ENCODE assay signal across 9 mouse cellular contexts in the genomic region with DNA sequence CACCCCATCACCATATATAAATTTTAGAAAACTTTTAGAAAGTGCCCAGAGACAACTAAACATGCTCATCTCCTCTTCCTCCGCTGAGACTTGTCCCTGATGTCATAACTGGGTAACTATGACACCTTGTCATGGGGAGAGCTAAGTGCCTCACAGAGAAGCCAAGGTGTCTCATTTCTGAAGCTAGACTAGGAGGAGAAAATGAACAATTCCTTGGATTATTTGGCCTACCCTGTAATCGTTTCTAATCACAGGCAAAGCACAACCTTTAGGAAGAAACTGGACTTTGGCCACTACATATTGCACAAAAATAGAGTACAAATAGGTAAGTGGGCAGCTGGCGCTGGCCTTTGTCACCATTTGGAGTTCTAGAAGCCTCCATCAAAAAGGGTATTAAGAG. TPM values are rescaled to one million over a fixed set of nuclear protein-coding genes. Genes with fewer than 3 reads are reported as not detected.
DNase-seq lines count a peak whose midpoint lies in the region; ATAC-seq lines count a peak whose summit lies in the region.
"Had no signal": no experiment of that assay in that cellular context is flagged by ENCODE, and none has a peak within 500 bp of the region (broad histone marks: within the 10 kb centered on the region; RNA-seq: fewer than 3 reads in every experiment).

Gene Dusp3, minus strand, starts transcription at position 101 of the 400 bp plus-strand sequence.

- no peak within 1 kb of the TSS for H3K9ac ChIP-seq in neural tube, embryonic 14.5 days (replicated peaks; ENCODE audit: low read depth, low read length)
- H3K9ac ChIP-seq: liver, embryonic 14.5 days had no signal

- no peak for ATAC-seq in neural tube, embryonic 14.5 days (ENCODE audit: low read depth)

- H3K36me3 ChIP-seq in neural tube, embryonic 14.5 days (ENCODE audit: control insufficient read depth, insufficient read depth, low read length), result no peaks in the 10 kb centered on the region

- no peak within 1 kb of the TSS for H3K4me3 ChIP-seq in neural tube, embryonic 14.5 days (ENCODE audit: low read depth, low read length)

- 94% methylated on average over 3 of the region's 3 CpGs for WGBS in neural tube, embryonic 14.5 days

- H3K27me3 ChIP-seq in neural tube, embryonic 14.5 days (ENCODE audit: control insufficient read depth, insufficient read depth, low read length), result no peaks in the 10 kb centered on the region

- no peaks in the 10 kb centered on the region for H3K4me1 ChIP-seq in neural tube, embryonic 14.5 days (ENCODE audit: control insufficient read depth, insufficient read depth, low read length)

- DNase-seq in heart, adult 18-20 months, result no peak
- DNase-seq in heart, adult 9 months (ENCODE audit: low spot score in 2 of 2), result no peak
- DNase-seq in adrenal gland, adult 2 months, result no peak
- no peak for DNase-seq in gastrocnemius, postnatal 4 days (ENCODE audit: low spot score in 2 of 2)
- DNase-seq in layer of hippocampus, postnatal 14 days (ENCODE audit: low spot score in 2 of 2), result no peak
- DNase-seq in urinary bladder, postnatal 25 days (ENCODE audit: low spot score), result no peak
- no peak for DNase-seq in thymus, postnatal 14 days

- no peak within 1 kb of the TSS for H3K27ac ChIP-seq in neural tube, embryonic 14.5 days (ENCODE audit: low read depth, low read length)
- H3K27ac ChIP-seq: liver, embryonic 14.5 days had no signal

- H3K9me3 ChIP-seq in neural tube, embryonic 14.5 days (ENCODE audit: control insufficient read depth, low read length), result no peaks in the 10 kb centered on the region

- H3K4me2 ChIP-seq in neural tube, embryonic 14.5 days (ENCODE audit: low read depth, low read length), result no peak within 1 kb of the TSS

RNA-seq across cellular contexts. Expression of gene Dusp3, which starts in this region (rescaled TPM):
- total RNA-seq in heart, adult 18-20 months (2021), result 100 to 1,000 TPM; 107 to 117 TPM
- total RNA-seq in adrenal gland, adult 2 months (2021), result 100 to 1,000 TPM in 1 of 2 experiments, 10 to 100 TPM in 1; 89.8 to 151 TPM
- polyA plus RNA-seq in adrenal gland, adult 2 months (2012; rRNA removed), result 189 and 210 TPM in 2 replicates
- 100 to 1,000 TPM; 140 to 145 TPM for total RNA-seq in gastrocnemius, postnatal 4 days (2021)
- 100 to 1,000 TPM; 156 to 159 TPM for total RNA-seq in layer of hippocampus, postnatal 14 days (2021)
- 24.4 and 25.0 TPM in 2 replicates for polyA plus RNA-seq in neural tube, embryonic 14.5 days (2014; fragmentation: Nextera tagmentation; extraction: Ambion mirVana)
